Mouse (Mus musculus) frontal cortex, postnatal 36 days (tissue): ENCODE data around the gene Eef1g.

ENCODE experiments used
- DNase-seq, 2 experiments: peaks; one replicate each; pipeline ENCODE4 v3.0.0; 2022; ENCODE audit warnings: low spot score in 2 of 2

The Eef1g gene

DNA sequence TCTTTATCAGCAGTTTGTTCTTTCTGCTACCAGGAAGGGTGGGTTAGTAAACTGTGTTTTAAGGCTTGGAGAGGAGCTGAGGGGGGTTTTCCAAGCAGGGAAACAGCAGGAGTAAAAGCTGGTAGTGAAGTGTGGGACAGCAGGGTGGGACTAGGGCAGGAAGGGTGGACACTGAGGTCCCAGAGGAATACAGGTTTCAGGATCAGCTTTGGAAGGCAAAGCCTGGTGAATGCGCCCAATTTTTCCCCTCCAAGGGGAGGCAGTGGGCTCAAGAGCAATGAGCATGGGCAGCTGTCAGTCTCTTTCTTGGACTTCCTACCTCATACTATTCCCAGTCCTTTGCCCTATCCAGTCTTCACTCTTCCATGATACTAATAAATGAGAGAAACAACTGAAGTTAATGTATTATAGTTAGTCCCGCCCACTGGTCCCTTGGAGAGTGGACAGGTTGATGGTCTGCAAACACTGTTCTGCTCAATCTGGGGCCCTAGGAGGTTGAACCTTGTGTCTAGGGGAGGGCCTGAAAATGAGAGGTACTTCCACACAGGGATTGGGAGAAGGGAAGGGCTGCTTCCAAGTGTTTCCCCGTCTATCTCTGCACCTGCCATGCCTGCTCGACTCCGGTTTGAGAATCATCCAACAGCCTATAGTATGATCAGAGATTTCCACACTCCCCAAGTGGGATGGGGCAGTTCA is 58.9 kb downstream of the Eef1g start:
- no peak for DNase-seq

DNA sequence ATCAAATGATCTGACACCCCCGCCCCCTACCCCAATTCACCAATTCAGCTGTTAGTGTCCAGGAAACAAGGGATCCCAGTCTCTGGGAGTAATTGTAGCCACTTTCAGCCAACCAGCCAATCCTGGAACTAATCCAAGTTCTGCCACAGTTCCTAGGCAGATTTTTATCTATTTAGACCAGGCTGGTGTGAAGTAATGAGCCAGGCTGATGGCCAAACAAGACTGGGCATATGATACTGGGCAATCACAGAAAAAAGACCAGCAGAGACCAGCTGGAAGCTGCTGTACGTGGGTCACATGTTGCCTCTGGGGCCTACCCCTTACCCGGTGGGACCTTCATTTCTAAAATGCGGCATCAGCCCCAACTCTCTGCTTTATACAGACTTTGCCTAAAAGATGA is 59.8 kb downstream of the Eef1g start:
- peak in 1 of 2 experiments; percentile 5 for DNase-seq

GRCm38 (mm10) chr19:9027795-9028194 is 61.0 kb downstream of the Eef1g start:
- peak in 1 of 2 experiments; percentile 4 for DNase-seq
